Mouse (Mus musculus) kidney, embryonic 14.5 days (tissue): ENCODE results near the gene Phldb2. TPM values are rescaled to one million over a fixed set of nuclear protein-coding genes. Genes with fewer than 3 reads are reported as not detected.

Experiments used
- ATAC-seq: fragments of 200-750 bp; cut with Nextera tagmentation; 2 replicates; pipeline ENCODE4 v1.8.0; 2017; ENCODE audit warnings: moderate number of reproducible peaks, mild to moderate bottlenecking, moderate TSS enrichment, moderate library complexity; ENCODE audit not compliant: low FRiP score, low TSS enrichment
- H3K27ac ChIP-seq: fragments of 300-500 bp; sonication (generic); 2 replicates; pipeline ENCODE4 v1.5.1; 2014; ENCODE audit warnings: low read depth, mild to moderate bottlenecking, low read length, moderate library complexity, mixed read lengths
- H3K27me3 ChIP-seq: fragments of 300-500 bp; sonication (generic); 2 replicates; pipeline ENCODE4 v1.6.1; 2014; ENCODE audit warnings: mild to moderate bottlenecking, low read length; ENCODE audit not compliant: control insufficient read depth, insufficient read depth
- H3K36me3 ChIP-seq: fragments of 300-500 bp; sonication (generic); 2 replicates; pipeline ENCODE4 v1.6.1; 2014; ENCODE audit warnings: low read length, mixed read lengths; ENCODE audit not compliant: control insufficient read depth, insufficient read depth
- H3K4me1 ChIP-seq: fragments of 300-500 bp; sonication (generic); 2 replicates; pipeline ENCODE4 v1.6.1; 2014; ENCODE audit warnings: low read length, mixed read lengths; ENCODE audit not compliant: control insufficient read depth, insufficient read depth
- H3K4me2 ChIP-seq: fragments of 300-500 bp; sonication (generic); replicated peaks from 2 replicates; pipeline ENCODE4 v1.6.1; 2014; ENCODE audit warnings: low read depth, mild to moderate bottlenecking, low read length
- H3K4me3 ChIP-seq: fragments of 300-500 bp; sonication (generic); 2 replicates; pipeline ENCODE4 v1.5.1; 2014; ENCODE audit warnings: mild to moderate bottlenecking, low read length
- H3K9ac ChIP-seq: fragments of 300-500 bp; sonication (generic); 2 replicates; pipeline ENCODE4 v1.6.1; 2014; ENCODE audit warnings: low read depth, mild to moderate bottlenecking, low read length, moderate library complexity
- H3K9me3 ChIP-seq: fragments of 300-500 bp; sonication (generic); 2 replicates; pipeline ENCODE4 v1.6.1; 2016; ENCODE audit warnings: low read length; ENCODE audit not compliant: control insufficient read depth
- WGBS: fragments of 180-500 bp; shearing (Covaris S2); extraction: QIAGEN DNeasy Blood & Tissue Kit; methylation state at CpG from one replicate; pipeline ENCODE4 v1.1.7; 2014; 5-methylcytosine and 5-hydroxymethylcytosine counted together
- polyA plus RNA-seq: library from polyadenylated mRNA; unstranded; fragments of >200 nt; fragmentation: Nextera tagmentation; extraction: Ambion mirVana; gene quantifications from 2 replicates; pipeline ENCODE4 v1.2.1, GENCODE M21; 2014

The Phldb2 gene
- polyA plus RNA-seq, 1 experiment from 2014 or later = 79.3 TPM

DNA sequence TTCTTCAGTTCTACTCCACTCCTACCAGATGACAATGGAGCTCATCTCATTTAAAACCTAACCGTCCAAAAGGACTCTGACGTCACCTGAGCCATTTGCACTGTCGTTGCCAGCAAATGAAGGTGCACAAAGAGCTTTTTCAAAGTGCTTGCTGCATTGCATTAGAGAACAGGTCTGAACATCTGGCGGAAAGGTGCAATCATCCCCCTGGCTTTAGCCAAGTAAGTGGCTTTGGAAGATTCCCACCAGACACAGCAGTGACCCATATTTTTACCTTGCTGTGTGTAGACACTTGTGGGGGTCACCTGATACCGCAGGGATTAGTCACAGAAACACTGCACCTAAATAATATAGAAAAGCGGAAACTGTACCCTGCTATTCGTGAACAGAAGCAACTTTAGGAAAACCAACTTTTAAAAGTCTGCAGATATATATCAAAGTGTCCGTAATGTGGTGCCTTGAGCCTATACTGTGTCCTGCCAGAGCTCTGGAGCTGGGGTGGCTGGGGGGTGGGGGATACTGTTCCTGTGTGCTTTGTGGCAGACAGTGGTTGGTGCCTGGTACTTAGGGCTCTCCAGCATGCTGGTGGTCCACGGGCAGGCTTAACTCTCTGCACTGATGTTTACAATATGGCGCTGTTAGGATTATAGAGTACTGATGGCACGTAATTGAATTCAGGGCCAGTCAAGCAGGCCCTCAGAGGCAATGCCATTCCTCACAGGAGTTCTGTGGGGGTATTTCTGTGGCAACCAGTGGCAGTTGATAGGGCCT, 123.1 kb downstream of the Phldb2 start:
- Histone ChIP-seq H3K27ac (peak overlapping the region; percentile 4; the same call in 1 of the 2 replicates), H3K9me3 (no peaks in the 10 kb centered on the region; the same call in 1 of the 2 replicates), H3K4me2 (no peak overlapping the region), H3K4me3 (no peak overlapping the region), H3K9ac (no peak overlapping the region), H3K4me1 (peaks cover 48% of the 10 kb centered on the region), H3K36me3 (peaks cover 4% of the 10 kb centered on the region), H3K27me3 (no peaks in the 10 kb centered on the region)
- 0 out of 2 replicates have a peak, but pooled peaks have one; percentile 15 for ATAC-seq
- 63% methylated on average over 11 of the region's 11 CpGs for WGBS

- Histone ChIP-seq H3K9me3 (no peaks in the 10 kb centered on the region; the same call in 1 of the 2 replicates), H3K27ac (peak overlapping the region; percentile 77; the same call in 1 of the 2 replicates), H3K4me1 (peaks cover 26% of the 10 kb centered on the region), H3K9ac (no peak overlapping the region), H3K4me2 (no peak overlapping the region), H3K4me3 (no peak overlapping the region), H3K36me3 (peaks cover 24% of the 10 kb centered on the region), H3K27me3 (no peaks in the 10 kb centered on the region)
- 50% methylated on average over 10 of the region's 10 CpGs for WGBS
- ATAC-seq = peak; percentile 60; the same call in 1 of the 2 replicates
Measured at GRCm38 (mm10) chr16:45825309-45825708, 128.1 kb downstream of the Phldb2 start.

- Histone ChIP-seq H3K27ac (peak overlapping the region; percentile 77; the same call in 1 of the 2 replicates), H3K36me3 (peaks cover 24% of the 10 kb centered on the region), H3K27me3 (no peaks in the 10 kb centered on the region), H3K4me2 (no peak overlapping the region), H3K9ac (no peak overlapping the region), H3K4me1 (peaks cover 13% of the 10 kb centered on the region), H3K9me3 (no peaks in the 10 kb centered on the region; the same call in 1 of the 2 replicates), H3K4me3 (no peak overlapping the region)
- peak; percentile 58; the same call in 1 of the 2 replicates for ATAC-seq
- WGBS = 23% methylated on average over 4 of the region's 4 CpGs
Measured at GRCm38 (mm10) chr16:45824025-45824424, 129.4 kb downstream of the Phldb2 start.

DNA sequence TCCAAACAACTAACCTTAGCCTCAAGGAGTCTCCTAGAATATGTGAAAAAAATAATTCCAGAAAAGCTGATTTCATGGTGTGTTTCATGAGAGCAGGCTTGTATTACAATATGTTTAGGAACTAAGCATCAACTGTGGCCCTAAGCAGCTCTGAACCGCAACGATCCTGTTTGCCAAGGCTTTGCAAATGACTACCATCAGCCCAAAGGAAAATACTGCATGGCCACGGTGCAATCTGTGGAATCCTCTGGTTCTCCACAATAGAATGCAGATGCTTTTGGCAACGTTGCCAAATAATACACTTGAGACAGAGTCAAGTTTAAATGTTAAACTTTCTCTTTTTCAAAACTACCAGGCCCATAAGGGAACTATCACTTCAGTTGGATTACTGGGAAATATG, 133.5 kb downstream of the Phldb2 start:
- no peak for ATAC-seq
- H3K27ac ChIP-seq = no peak overlapping the region
- no peak overlapping the region for H3K4me3 ChIP-seq
- no peak overlapping the region for H3K4me2 ChIP-seq
- H3K9ac ChIP-seq = no peak overlapping the region
- H3K4me1 ChIP-seq = peaks cover 3% of the 10 kb centered on the region
- WGBS = 87% methylated on average over 4 of the region's 4 CpGs
- no peaks in the 10 kb centered on the region for H3K27me3 ChIP-seq
- peaks cover 22% of the 10 kb centered on the region for H3K36me3 ChIP-seq
- H3K9me3 ChIP-seq = no peaks in the 10 kb centered on the region

DNA sequence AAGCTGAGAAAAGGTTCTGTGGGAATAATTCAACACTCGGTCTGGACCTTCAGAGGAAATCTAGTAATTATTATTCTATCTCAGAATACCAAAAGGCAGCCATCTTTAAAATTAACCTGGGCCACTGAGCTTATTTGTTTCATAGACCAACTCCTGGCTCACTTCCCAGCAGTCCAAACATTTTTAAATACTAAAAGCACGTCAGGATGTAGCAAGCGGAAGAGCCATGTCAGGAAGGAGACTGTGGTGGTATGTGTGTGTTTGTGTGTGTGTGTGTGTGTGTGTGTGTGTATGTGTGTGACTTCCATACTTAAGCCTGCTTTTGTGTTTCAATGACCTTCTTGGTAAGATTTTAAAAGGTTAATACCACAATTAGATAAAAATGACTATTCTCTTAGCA, 135.6 kb downstream of the Phldb2 start:
- H3K4me2 ChIP-seq = no peak overlapping the region
- H3K4me3 ChIP-seq = no peak overlapping the region
- H3K9ac ChIP-seq = no peak overlapping the region
- no peak overlapping the region for H3K27ac ChIP-seq
- no peaks in the 10 kb centered on the region for H3K4me1 ChIP-seq
- no peaks in the 10 kb centered on the region for H3K9me3 ChIP-seq
- ATAC-seq = no peak
- peaks cover 19% of the 10 kb centered on the region; the same call in 1 of the 2 replicates for H3K36me3 ChIP-seq
- WGBS = 88% methylated on average over 3 of the region's 3 CpGs
- H3K27me3 ChIP-seq = no peaks in the 10 kb centered on the region

DNA sequence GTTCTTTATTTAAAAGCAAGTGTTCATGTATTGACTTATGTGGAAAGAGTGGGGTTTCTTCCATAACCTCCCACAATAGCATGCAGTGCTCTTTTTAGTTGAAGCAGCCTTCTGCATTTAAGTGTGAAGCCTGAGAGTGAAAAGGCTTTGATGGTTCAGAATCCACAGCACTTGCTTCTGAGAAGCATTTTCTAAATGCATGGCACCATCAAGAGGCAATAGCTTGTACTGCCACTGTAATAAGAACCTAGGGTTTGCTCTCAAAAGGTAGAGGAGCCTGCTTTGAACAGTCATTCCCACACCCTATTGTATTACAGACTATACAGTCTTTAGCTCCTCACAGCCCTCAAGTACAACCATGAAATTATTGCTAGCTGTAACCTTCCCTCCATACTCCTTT, 136.7 kb downstream of the Phldb2 start:
- H3K9ac ChIP-seq = no peak overlapping the region
- H3K4me2 ChIP-seq = no peak overlapping the region
- no peaks in the 10 kb centered on the region for H3K9me3 ChIP-seq
- no peak overlapping the region for H3K4me3 ChIP-seq
- no peaks in the 10 kb centered on the region for H3K27me3 ChIP-seq
- H3K27ac ChIP-seq = no peak overlapping the region
- no peaks in the 10 kb centered on the region for H3K4me1 ChIP-seq
- ATAC-seq = no peak
- peaks cover 20% of the 10 kb centered on the region; the same call in 1 of the 2 replicates for H3K36me3 ChIP-seq

- no peak overlapping the region for H3K27ac ChIP-seq
- no peak overlapping the region for H3K4me3 ChIP-seq
- ATAC-seq = no peak
- 80% methylated on average over 3 of the region's 3 CpGs for WGBS
- no peaks in the 10 kb centered on the region for H3K9me3 ChIP-seq
- peaks cover 16% of the 10 kb centered on the region; the same call in 1 of the 2 replicates for H3K36me3 ChIP-seq
- no peak overlapping the region for H3K9ac ChIP-seq
- no peaks in the 10 kb centered on the region for H3K27me3 ChIP-seq
- H3K4me1 ChIP-seq = peaks cover 16% of the 10 kb centered on the region; the same call in 1 of the 2 replicates
- H3K4me2 ChIP-seq = no peak overlapping the region
Measured at GRCm38 (mm10) chr16:45814611-45815010, 138.8 kb downstream of the Phldb2 start.

DNA sequence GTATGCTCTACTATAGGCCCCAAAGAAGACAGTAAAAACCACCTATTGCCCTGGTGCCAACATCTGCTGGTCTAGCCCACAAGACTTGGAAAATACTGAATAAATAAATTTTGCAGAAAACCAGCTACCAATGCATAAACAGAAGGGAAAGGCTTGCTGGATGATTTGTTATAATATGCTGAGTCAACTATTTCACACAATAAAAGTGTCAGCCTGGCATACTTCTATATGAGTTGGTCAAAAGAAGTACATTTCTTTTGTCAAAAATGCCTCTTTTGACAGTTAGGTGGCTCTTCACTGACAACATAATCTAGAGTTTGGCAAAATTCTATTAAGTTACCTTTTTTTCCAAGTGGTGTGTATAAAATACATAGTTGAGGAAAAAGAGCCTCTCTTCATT, 141.6 kb downstream of the Phldb2 start:
- no peak for ATAC-seq
- Histone ChIP-seq H3K27ac (no peak overlapping the region), H3K4me2 (no peak overlapping the region), H3K27me3 (no peaks in the 10 kb centered on the region), H3K9me3 (no peaks in the 10 kb centered on the region), H3K4me3 (no peak overlapping the region), H3K4me1 (peaks cover 17% of the 10 kb centered on the region; the same call in 1 of the 2 replicates), H3K9ac (no peak overlapping the region), H3K36me3 (peaks cover 27% of the 10 kb centered on the region)

DNA sequence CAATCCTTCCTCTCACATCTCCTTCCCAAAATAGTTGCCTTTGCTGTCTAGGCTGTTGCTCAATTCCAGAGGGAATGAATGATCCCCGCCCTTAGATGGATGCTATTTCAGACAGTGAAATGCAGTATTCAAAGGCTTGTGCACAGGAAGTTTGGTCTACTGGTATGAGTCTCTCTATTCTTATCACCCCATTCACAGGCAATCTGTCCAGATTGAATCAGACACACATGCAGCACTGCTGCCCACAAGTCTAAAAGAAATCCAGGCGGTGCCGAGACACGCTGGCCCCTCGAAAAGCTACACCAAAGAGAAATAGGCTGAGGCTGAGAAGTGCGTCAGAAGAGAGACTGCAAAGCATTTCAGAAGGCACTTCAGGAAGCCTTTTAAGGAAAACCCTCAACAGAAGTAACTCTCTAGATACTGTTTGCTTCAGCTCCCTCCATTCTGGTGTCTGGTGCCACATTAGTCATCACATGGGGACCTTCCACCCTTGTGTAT, 142.5 kb downstream of the Phldb2 start:
- peak overlapping the region; percentile 26; the same call in 1 of the 2 replicates for H3K27ac ChIP-seq
- 74% methylated on average over 6 of the region's 6 CpGs for WGBS
- H3K9ac ChIP-seq = no peak overlapping the region
- peaks cover 17% of the 10 kb centered on the region; the same call in 1 of the 2 replicates for H3K4me1 ChIP-seq
- H3K4me2 ChIP-seq = no peak overlapping the region
- H3K9me3 ChIP-seq = no peaks in the 10 kb centered on the region
- no peaks in the 10 kb centered on the region for H3K27me3 ChIP-seq
- no peak for ATAC-seq
- H3K4me3 ChIP-seq = no peak overlapping the region
- peaks cover 34% of the 10 kb centered on the region for H3K36me3 ChIP-seq
